Mouse (Mus musculus): ENCODE data around the gene Tasp1. TPM values are rescaled to one million over a fixed set of nuclear protein-coding genes. Genes with fewer than 3 reads are reported as not detected.
"Not testable (repeated sequence)": the region's sequence is repeated elsewhere in the genome, so short reads cannot be mapped to it uniquely, and the experiment has no call there.

Tasp1 gene
- total RNA-seq, 2 experiments from 2014 or later: 6.6 to 7.5 TPM

DNA sequence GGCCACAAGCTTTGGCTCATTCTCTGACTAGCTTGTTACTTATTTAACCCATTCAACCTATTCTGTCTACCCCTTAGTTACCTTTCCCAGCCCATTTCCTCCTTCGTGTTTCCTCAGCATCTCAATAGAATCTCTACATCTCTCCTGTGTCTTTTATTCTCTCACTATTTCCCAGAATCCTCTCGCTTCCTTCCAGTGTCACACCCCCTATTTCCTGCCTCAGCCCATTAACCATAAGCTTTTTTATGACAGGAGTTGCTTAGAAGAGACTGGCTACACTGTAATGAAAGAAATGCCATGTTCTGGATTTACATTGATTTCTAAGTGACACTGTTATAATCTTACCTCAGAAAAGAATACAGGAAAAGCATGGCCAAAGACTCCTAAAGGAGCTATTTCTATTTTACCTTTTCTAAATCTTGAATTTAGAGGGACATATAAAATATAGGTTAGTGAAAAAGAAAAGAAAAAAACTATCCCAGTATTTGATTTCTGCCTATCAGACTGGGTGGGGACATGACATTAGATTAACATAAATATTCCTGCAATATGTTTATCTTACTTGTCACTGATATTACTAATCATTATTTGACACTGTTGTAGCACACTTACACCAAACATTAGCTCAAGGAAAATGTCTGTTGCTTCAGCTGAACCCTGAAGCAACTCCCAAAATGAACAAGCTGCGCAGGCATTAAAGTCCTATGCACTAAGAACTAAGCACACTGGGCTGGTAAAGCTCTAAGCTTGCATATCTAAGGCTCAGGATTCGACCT lies 6.3 kb downstream of the Tasp1 start:
- no peak for ATAC-seq (ENCODE audit: poor library complexity, severe bottlenecking)

- ATAC-seq (ENCODE audit: poor library complexity, severe bottlenecking): no peak
These were observed 8.5 kb downstream of the Tasp1 start for GRCm38 (mm10) chr2:140058125-140058524.

DNA sequence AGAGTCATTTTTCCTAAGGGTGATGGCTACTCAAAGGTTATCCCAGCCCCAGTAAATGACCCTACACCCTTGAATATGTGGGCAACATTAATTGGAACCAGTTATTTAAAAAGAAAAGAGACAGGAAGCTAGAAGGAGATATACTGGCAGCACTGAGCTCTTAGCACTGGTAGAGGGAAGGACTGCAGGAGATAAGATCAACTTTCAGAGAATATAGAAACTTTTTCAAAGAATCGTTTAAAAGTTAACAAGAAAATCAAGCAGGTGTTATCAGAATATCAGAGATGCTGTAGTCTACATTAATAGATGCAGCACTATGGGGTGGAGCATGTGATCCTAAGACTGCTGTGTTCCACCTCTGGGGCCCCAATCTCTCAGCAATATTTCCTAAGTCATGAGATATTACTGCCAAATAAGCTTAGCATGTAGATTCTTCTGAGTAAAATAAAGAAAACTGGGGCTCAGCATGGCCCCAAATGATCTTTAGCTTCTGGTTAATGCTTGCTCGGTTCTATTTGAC lies 14.9 kb downstream of the Tasp1 start:
- ATAC-seq (ENCODE audit: poor library complexity, severe bottlenecking): no peak

- ATAC-seq (ENCODE audit: poor library complexity, severe bottlenecking): peak; percentile 67
These were observed 24.0 kb downstream of the Tasp1 start for GRCm38 (mm10) chr2:140042522-140043131.

- ATAC-seq (ENCODE audit: poor library complexity, severe bottlenecking): peak; percentile 49
These were observed 24.5 kb downstream of the Tasp1 start for GRCm38 (mm10) chr2:140042081-140042480.

DNA sequence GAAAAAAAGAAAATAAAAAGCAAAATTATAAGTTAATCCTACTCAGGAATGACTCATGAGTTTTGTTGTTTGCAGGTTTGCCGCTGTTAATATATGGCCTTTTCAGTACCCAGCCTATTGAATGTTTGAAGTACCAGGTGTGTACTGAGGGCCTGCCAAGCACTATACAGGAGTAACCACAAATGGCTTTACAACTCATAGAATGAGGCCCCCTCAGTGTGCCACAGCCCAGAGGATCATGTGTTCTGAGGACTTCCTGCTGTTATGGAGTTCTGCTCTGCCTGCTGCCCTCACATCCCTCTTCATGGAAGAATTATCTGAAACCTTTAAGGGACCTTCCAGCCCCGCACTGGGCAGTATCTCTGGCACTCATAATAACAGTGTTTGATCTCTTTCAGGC lies 29.1 kb downstream of the Tasp1 start:
- no peak for ATAC-seq (ENCODE audit: poor library complexity, severe bottlenecking)

DNA sequence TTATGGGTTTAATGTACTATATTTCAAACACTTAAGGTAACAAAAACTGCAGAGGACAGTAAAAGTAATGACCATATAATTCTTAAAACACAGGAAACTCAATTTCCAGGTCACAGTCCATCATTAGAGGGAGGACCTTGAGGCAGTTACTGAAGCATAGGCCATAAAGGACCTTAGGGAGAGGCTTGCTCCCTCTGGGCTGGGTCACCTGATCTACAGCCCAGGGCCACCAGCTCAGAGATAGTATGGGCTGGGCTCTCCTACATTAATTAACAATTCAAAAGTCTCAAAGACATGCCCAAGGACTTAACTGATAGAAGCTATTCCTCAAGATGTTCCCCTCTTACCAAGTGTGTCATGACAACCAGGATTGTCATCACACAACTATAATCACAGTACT lies 29.8 kb downstream of the Tasp1 start:
- ATAC-seq (ENCODE audit: poor library complexity, severe bottlenecking): no peak

GRCm38 (mm10) chr2:140024937-140025336 lies 41.7 kb downstream of the Tasp1 start:
- no peak for ATAC-seq (ENCODE audit: poor library complexity, severe bottlenecking)

DNA sequence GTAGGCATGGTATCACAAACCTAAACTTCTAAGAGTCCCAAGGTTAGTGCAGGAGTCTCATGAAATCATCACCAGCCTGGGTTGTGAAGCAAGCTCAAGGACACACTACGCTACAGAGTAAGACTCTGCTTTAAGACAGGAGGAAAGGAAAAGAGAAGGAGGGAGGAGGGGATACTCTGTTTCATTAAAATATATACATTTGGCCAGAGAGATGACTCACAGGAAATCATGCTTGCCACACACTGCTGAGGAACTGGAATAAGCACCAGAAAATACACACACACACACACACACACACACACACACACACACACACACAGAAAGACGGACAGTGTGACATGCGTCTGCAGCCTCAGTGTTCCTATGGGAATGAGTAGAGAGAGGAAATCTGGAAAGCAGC lies 59.2 kb downstream of the Tasp1 start:
- no peak for ATAC-seq (ENCODE audit: poor library complexity, severe bottlenecking)

- ATAC-seq (ENCODE audit: poor library complexity, severe bottlenecking): no peak
These were observed 68.4 kb downstream of the Tasp1 start for GRCm38 (mm10) chr2:139998170-139998569.

DNA sequence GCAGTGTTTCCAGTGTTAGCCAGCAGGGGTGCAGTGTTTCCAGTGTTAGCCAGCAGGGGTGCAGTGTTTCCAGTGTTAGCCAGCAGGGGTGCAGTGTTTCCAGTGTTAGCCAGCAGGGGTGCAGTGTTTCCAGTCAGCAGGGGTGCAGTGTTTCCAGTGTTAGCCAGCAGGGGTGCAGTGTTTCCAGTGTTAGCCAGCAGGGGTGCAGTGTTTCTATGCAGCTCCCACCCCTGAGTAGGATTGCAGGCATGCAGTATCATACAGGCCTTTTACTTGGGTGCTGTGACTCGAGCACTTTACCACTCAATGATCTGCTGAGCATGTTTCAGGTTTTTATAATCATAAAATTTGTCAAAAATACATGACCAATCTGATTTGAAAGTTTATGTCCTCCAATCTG lies 76.7 kb downstream of the Tasp1 start:
- not testable (repeated sequence) for ATAC-seq (ENCODE audit: poor library complexity, severe bottlenecking)

GRCm38 (mm10) chr2:139967451-139967850 lies 99.2 kb downstream of the Tasp1 start:
- no peak for ATAC-seq (ENCODE audit: poor library complexity, severe bottlenecking)

DNA sequence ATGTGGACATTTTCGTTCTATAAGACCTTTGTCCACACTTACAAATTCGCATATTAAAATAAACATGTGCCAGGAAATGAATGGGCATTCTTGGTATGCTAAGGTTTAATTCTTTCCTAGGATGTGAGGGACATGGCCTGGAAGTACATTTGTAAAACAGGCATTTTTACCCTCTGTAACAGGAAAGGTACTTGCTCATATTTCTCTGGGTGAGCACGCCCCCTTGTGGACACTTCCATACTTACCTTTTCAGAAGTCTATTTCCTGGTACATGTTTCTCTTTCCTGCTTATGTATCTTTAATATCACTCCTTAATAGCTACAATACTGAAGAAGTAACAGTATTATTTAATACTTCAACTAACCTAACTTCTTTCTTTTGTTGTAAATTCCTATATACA lies 100.3 kb downstream of the Tasp1 start:
- no peak for ATAC-seq (ENCODE audit: poor library complexity, severe bottlenecking)

GRCm38 (mm10) chr2:139948843-139949242 lies 117.8 kb downstream of the Tasp1 start:
- ATAC-seq (ENCODE audit: poor library complexity, severe bottlenecking): no peak

DNA sequence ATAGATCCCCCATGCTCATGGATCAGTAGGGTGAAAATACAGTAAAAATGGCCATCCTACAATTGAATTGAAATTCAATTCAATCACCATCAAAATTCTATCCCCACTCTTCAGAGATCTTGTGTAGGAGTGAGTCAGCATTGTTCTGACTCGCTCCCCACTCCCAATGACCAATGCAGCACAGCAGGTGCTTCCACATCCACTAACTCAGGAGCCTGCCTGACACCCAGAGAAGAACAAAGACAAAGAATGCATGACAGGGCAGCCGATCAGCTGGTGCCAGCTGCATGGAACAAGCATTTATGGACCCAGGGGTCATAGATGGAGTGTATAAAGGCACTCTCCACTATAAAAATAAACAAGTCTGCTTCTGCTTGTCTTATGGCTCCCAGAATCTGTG lies 129.0 kb downstream of the Tasp1 start:
- no peak for ATAC-seq (ENCODE audit: poor library complexity, severe bottlenecking)

GRCm38 (mm10) chr2:139934577-139934976 lies 132.0 kb downstream of the Tasp1 start:
- no peak for ATAC-seq (ENCODE audit: poor library complexity, severe bottlenecking)

GRCm38 (mm10) chr2:139934033-139934572 lies 132.5 kb downstream of the Tasp1 start:
- ATAC-seq (ENCODE audit: poor library complexity, severe bottlenecking): no peak

DNA sequence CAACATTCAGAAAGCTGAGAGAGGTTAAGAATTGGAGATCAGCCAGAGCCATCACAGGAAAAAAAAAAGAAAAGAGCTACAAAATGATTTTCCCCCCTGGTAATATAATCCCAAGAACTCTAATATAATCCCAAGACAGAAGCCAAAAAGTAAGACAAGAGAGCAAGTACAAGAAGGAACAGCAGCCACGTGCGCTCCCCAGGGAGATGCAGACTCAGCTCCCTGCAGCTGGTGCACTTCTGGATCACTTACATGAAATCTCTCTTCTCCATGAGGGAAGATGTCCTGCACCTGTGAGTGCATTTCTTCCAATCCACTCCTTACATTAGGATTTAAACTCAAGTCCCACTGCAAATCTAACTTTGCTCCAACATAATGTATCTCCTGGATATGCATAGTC lies 134.4 kb downstream of the Tasp1 start:
- ATAC-seq (ENCODE audit: poor library complexity, severe bottlenecking): no peak

GRCm38 (mm10) chr2:139924937-139925336 lies 141.7 kb downstream of the Tasp1 start:
- ATAC-seq (ENCODE audit: poor library complexity, severe bottlenecking): no peak

GRCm38 (mm10) chr2:139921395-139921794 lies 145.2 kb downstream of the Tasp1 start:
- ATAC-seq (ENCODE audit: poor library complexity, severe bottlenecking): not testable (repeated sequence)

DNA sequence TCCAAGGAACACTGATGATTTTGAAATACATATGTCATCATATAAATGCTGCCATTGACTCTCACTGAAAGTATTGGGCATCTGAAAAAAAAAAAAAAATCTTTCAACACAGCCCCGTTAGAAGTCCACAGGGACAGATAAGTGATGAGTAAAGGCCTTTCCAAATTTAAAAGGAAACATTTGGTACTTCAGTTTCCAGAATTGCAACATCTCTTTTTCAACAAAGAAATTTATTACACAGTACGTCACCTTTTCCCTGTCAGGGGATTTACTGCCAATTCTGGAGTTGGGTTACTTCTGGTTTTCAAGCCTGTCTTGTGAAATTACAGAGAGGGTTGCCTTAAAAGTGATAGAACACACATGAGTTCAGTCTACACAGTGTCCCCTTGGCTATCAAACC lies 146.8 kb downstream of the Tasp1 start:
- ATAC-seq (ENCODE audit: poor library complexity, severe bottlenecking): no peak

Data from megakaryocyte, adult 5-6 weeks (primary cell).